Mouse (Mus musculus) midbrain, embryonic 13.5 days (tissue): ENCODE data around the gene Ttc7. TPM values are rescaled to one million over a fixed set of nuclear protein-coding genes. Genes with fewer than 3 reads are reported as not detected.

Experiments
- ATAC-seq: fragments of 200-750 bp; cut with Nextera tagmentation; 2 replicates; pipeline ENCODE4 v1.8.0; 2017; ENCODE audit warnings: mild to moderate bottlenecking, moderate TSS enrichment, moderate library complexity
- H3K27ac ChIP-seq: fragments of 300-500 bp; sonication (generic); 2 replicates; pipeline ENCODE4 v1.5.1; 2015; ENCODE audit warnings: inconsistent platforms, mild to moderate bottlenecking, moderate library complexity
- H3K27me3 ChIP-seq: fragments of 300-500 bp; sonication (generic); 2 replicates; pipeline ENCODE4 v1.6.1; 2015; ENCODE audit warnings: mild to moderate bottlenecking, inconsistent platforms
- H3K36me3 ChIP-seq: fragments of 300-500 bp; sonication (generic); 2 replicates; pipeline ENCODE4 v1.6.1; 2015; ENCODE audit warnings: mild to moderate bottlenecking, inconsistent platforms
- H3K4me1 ChIP-seq: fragments of 300-500 bp; sonication (generic); replicated peaks from 2 replicates; pipeline ENCODE4 v1.6.1; 2015; ENCODE audit warnings: inconsistent platforms
- H3K4me2 ChIP-seq: fragments of 300-500 bp; sonication (generic); replicated peaks from 2 replicates; pipeline ENCODE4 v1.6.1; 2015; ENCODE audit warnings: moderate library complexity, mild to moderate bottlenecking, inconsistent platforms
- H3K4me3 ChIP-seq: fragments of 300-500 bp; sonication (generic); replicated peaks from 2 replicates; pipeline ENCODE4 v1.5.1; 2015; ENCODE audit warnings: mild to moderate bottlenecking, inconsistent platforms
- H3K9ac ChIP-seq: fragments of 300-500 bp; sonication (generic); replicated peaks from 2 replicates; pipeline ENCODE4 v1.6.1; 2015; ENCODE audit warnings: mild to moderate bottlenecking, inconsistent platforms
- H3K9me3 ChIP-seq: fragments of 300-500 bp; sonication (generic); 2 replicates; pipeline ENCODE4 v1.6.1; 2016; ENCODE audit warnings: mild to moderate bottlenecking, inconsistent platforms
- WGBS: fragments of 180-500 bp; shearing (Covaris S2); methylation state at CpG from one replicate; pipeline ENCODE4 v1.1.7; 2015; 5-methylcytosine and 5-hydroxymethylcytosine counted together
- polyA plus RNA-seq: library from polyadenylated mRNA; unstranded; fragments of >200 nt; fragmentation: Nextera tagmentation; extraction: Ambion mirVana; gene quantifications from 2 replicates; pipeline ENCODE4 v1.2.1, GENCODE M21; 2015

The Ttc7 gene
- polyA plus RNA-seq, 1 experiment from 2014 or later = 4.3 TPM

- WGBS = 86% methylated on average over 6 of the region's 6 CpGs
- Histone ChIP-seq H3K9me3 (no peaks in the 10 kb centered on the region), H3K9ac (no peak overlapping the region), H3K4me2 (no peak overlapping the region), H3K4me1 (peaks cover 38% of the 10 kb centered on the region), H3K36me3 (no peaks in the 10 kb centered on the region), H3K27ac (no peak overlapping the region), H3K27me3 (peaks cover 3% of the 10 kb centered on the region; the same call in 1 of the 2 replicates), H3K4me3 (no peak overlapping the region)
- ATAC-seq = no peak
These were observed 50.2 kb downstream of the Ttc7 start for GRCm38 (mm10) chr17:87332887-87333286.

- Histone ChIP-seq H3K4me1 (peaks cover 34% of the 10 kb centered on the region), H3K27me3 (peaks cover 3% of the 10 kb centered on the region; the same call in 1 of the 2 replicates), H3K36me3 (no peaks in the 10 kb centered on the region), H3K4me3 (no peak overlapping the region), H3K9ac (no peak overlapping the region), H3K9me3 (no peaks in the 10 kb centered on the region), H3K4me2 (no peak overlapping the region), H3K27ac (no peak overlapping the region)
- 91% methylated on average over 12 of the region's 12 CpGs for whole genome bisulfite sequencing
- ATAC-seq = no peak
These were observed 51.5 kb downstream of the Ttc7 start for GRCm38 (mm10) chr17:87334162-87334561.

- ATAC-seq = no peak
- 91% methylated on average over 14 of the region's 14 CpGs for WGBS
These were observed 52.5 kb downstream of the Ttc7 start for GRCm38 (mm10) chr17:87335152-87335551.

GRCm38 (mm10) chr17:87335727-87336126 is 53.0 kb downstream of the Ttc7 start:
- Histone ChIP-seq H3K27ac (no peak overlapping the region), H3K9ac (no peak overlapping the region), H3K4me3 (no peak overlapping the region), H3K9me3 (no peaks in the 10 kb centered on the region), H3K4me2 (no peak overlapping the region), H3K36me3 (no peaks in the 10 kb centered on the region), H3K4me1 (peaks cover 23% of the 10 kb centered on the region), H3K27me3 (no peaks in the 10 kb centered on the region)
- WGBS = 82% methylated on average over 2 of the region's 2 CpGs
- no peak for ATAC-seq

More at GRCm38 (mm10) chr17:87335152-87335551, 52.5 kb downstream of the Ttc7 start:
- Histone ChIP-seq H3K4me3 (no peak overlapping the region), H3K36me3 (no peaks in the 10 kb centered on the region), H3K27me3 (no peaks in the 10 kb centered on the region), H3K9ac (no peak overlapping the region), H3K27ac (no peak overlapping the region), H3K4me2 (no peak overlapping the region), H3K4me1 (peaks cover 29% of the 10 kb centered on the region), H3K9me3 (no peaks in the 10 kb centered on the region)

- no peak overlapping the region for H3K27ac ChIP-seq
- no peak overlapping the region for H3K9ac ChIP-seq
- no peaks in the 10 kb centered on the region for H3K9me3 ChIP-seq
- peaks cover 11% of the 10 kb centered on the region for H3K4me1 ChIP-seq
- WGBS = 79% methylated on average over 12 of the region's 12 CpGs
- H3K4me3 ChIP-seq = no peak overlapping the region
- no peaks in the 10 kb centered on the region for H3K27me3 ChIP-seq
- no peaks in the 10 kb centered on the region for H3K36me3 ChIP-seq
- no peak for ATAC-seq
- H3K4me2 ChIP-seq = no peak overlapping the region
These were observed 54.2 kb downstream of the Ttc7 start for GRCm38 (mm10) chr17:87336910-87337309.

GRCm38 (mm10) chr17:87337683-87338082 is 55.0 kb downstream of the Ttc7 start:
- 93% methylated on average over 7 of the region's 7 CpGs for WGBS
- H3K36me3 ChIP-seq = no peaks in the 10 kb centered on the region
- ATAC-seq = no peak
- H3K4me3 ChIP-seq = no peak overlapping the region
- no peak overlapping the region for H3K4me2 ChIP-seq
- H3K9me3 ChIP-seq = no peaks in the 10 kb centered on the region
- peaks cover 4% of the 10 kb centered on the region; the same call in 1 of the 2 replicates for H3K4me1 ChIP-seq
- no peak overlapping the region for H3K27ac ChIP-seq
- no peaks in the 10 kb centered on the region for H3K27me3 ChIP-seq
- H3K9ac ChIP-seq = no peak overlapping the region

- H3K36me3 ChIP-seq = no peaks in the 10 kb centered on the region
- no peak overlapping the region for H3K9ac ChIP-seq
- no peak overlapping the region for H3K27ac ChIP-seq
- ATAC-seq = no peak
- WGBS = 81% methylated on average over 1 of the region's 1 CpGs
- H3K27me3 ChIP-seq = no peaks in the 10 kb centered on the region
- no peaks in the 10 kb centered on the region for H3K9me3 ChIP-seq
- H3K4me2 ChIP-seq = no peak overlapping the region
- 0 out of 2 replicates have a peak, but pooled peaks cover 3% of the 10 kb centered on the region for H3K4me1 ChIP-seq
- no peak overlapping the region for H3K4me3 ChIP-seq
These were observed 56.4 kb downstream of the Ttc7 start for GRCm38 (mm10) chr17:87339122-87339521.

- no peak overlapping the region for H3K27ac ChIP-seq
- no peaks in the 10 kb centered on the region for H3K27me3 ChIP-seq
- WGBS = 75% methylated on average over 8 of the region's 8 CpGs
- H3K4me1 ChIP-seq = no peaks in the 10 kb centered on the region
- no peak overlapping the region for H3K4me3 ChIP-seq
- no peaks in the 10 kb centered on the region for H3K9me3 ChIP-seq
- no peaks in the 10 kb centered on the region for H3K36me3 ChIP-seq
- no peak overlapping the region for H3K9ac ChIP-seq
- no peak overlapping the region for H3K4me2 ChIP-seq
- no peak for ATAC-seq
These were observed 60.5 kb downstream of the Ttc7 start for GRCm38 (mm10) chr17:87343060-87343703.

- Histone ChIP-seq H3K4me3 (no peak overlapping the region), H3K4me2 (no peak overlapping the region), H3K9ac (no peak overlapping the region), H3K4me1 (peaks cover 5% of the 10 kb centered on the region; the same call in 1 of the 2 replicates), H3K36me3 (no peaks in the 10 kb centered on the region), H3K9me3 (no peaks in the 10 kb centered on the region), H3K27me3 (no peaks in the 10 kb centered on the region), H3K27ac (no peak overlapping the region)
- WGBS = 77% methylated on average over 18 of the region's 18 CpGs
- no peak for ATAC-seq
These were observed 62.0 kb downstream of the Ttc7 start for GRCm38 (mm10) chr17:87344441-87345251.

GRCm38 (mm10) chr17:87345252-87345593 is 62.5 kb downstream of the Ttc7 start:
- no peak overlapping the region for H3K9ac ChIP-seq
- 68% methylated on average over 4 of the region's 4 CpGs for WGBS
- peaks cover 5% of the 10 kb centered on the region; the same call in 1 of the 2 replicates for H3K4me1 ChIP-seq
- no peaks in the 10 kb centered on the region for H3K9me3 ChIP-seq
- H3K4me3 ChIP-seq = no peak overlapping the region
- no peak overlapping the region for H3K4me2 ChIP-seq
- no peaks in the 10 kb centered on the region for H3K36me3 ChIP-seq
- ATAC-seq = no peak
- no peaks in the 10 kb centered on the region for H3K27me3 ChIP-seq
- H3K27ac ChIP-seq = no peak overlapping the region

- no peak overlapping the region for H3K27ac ChIP-seq
- H3K4me1 ChIP-seq = peaks cover 36% of the 10 kb centered on the region
- H3K36me3 ChIP-seq = no peaks in the 10 kb centered on the region
- no peak overlapping the region for H3K9ac ChIP-seq
- no peaks in the 10 kb centered on the region for H3K9me3 ChIP-seq
- no peak overlapping the region for H3K4me2 ChIP-seq
- H3K4me3 ChIP-seq = no peak overlapping the region
- 51% methylated on average over 9 of the region's 9 CpGs for WGBS
- ATAC-seq = no peak
- H3K27me3 ChIP-seq = no peaks in the 10 kb centered on the region
These were observed 65.7 kb downstream of the Ttc7 start for GRCm38 (mm10) chr17:87348353-87348752.

GRCm38 (mm10) chr17:87349069-87349468 is 66.4 kb downstream of the Ttc7 start:
- H3K4me1 ChIP-seq = peaks cover 41% of the 10 kb centered on the region
- H3K9me3 ChIP-seq = no peaks in the 10 kb centered on the region
- peak; percentile 43; the same call in 1 of the 2 replicates for ATAC-seq
- no peak overlapping the region for H3K9ac ChIP-seq
- H3K27me3 ChIP-seq = no peaks in the 10 kb centered on the region
- WGBS = 26% methylated on average over 9 of the region's 9 CpGs
- H3K4me2 ChIP-seq = no peak overlapping the region
- no peaks in the 10 kb centered on the region for H3K36me3 ChIP-seq
- no peak overlapping the region for H3K4me3 ChIP-seq
- no peak overlapping the region for H3K27ac ChIP-seq
